Mouse (Mus musculus) forelimb bud, embryonic 11.5 days (tissue): ENCODE measurements around the gene Gm21981.

Source experiments
- DNase-seq: peaks from one replicate; pipeline ENCODE4 v3.0.0-alpha.2; 2012; ENCODE audit warnings: low read depth, low spot score

The Gm21981 gene

GRCm38 (mm10) chr17:47694442-47694502 lies at the start of gene Gm21981:
TSS of gene Gm21981 (minus strand) at chr17:47694455.
- no peak for DNase-seq

DNA sequence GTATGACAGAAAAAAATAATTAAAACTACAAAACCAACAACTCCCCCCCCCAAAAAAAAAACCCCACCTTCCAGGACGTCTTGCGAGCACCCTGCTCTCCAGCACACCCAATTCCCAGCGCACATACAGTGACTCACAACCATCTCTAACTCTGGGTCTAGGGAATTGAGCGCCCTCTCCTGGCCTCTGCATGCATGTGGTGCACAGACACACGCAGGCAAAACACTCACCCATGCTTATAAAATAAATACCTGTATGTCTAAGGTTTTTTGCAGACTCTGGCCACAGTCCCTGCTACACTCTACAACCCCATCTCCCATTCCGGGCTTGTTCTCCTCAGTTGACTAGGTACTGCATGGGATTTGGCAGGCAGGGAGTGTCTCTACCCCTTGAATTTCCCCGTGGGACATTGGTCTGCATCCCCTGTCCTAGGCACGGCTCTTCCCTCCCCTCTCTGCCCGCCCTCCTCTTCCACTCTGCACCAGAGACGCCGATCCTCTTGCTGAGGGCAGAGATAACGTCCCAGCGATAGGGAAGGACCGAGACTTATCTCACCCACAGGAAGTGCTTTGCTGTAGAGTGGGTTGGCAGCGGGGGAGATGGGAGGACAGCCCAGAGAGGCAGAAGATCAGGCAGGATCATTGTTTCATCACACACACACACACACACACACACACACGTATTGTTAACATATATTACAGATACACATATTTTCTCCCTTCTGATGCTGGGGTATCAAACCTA lies 48.9 kb upstream of the Gm21981 start:
- DNase-seq = peak; percentile 11

DNA sequence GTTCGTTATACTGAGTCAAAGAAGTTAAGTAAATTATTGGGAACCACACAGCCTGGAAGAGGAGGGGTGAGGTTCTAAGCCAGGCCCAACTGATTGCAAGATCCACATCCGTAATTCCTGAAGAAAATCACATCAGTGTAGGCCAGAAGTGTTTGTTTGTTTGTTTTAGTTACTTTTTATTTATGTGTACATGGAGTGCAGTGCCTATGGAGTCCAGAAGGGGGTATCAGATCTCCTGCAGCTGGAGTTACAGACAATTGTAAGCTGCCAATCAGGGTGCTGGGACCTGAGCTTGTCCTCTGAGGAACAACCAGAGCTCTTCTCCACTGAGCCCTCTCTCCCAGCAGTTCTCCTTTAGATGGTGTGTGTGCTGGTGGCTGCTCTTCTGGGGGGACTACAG lies 45.9 kb upstream of the Gm21981 start:
- DNase-seq = no peak

- DNase-seq = peak; percentile 65
These were observed 44.9 kb upstream of the Gm21981 start for GRCm38 (mm10) chr17:47738879-47739798.

DNA sequence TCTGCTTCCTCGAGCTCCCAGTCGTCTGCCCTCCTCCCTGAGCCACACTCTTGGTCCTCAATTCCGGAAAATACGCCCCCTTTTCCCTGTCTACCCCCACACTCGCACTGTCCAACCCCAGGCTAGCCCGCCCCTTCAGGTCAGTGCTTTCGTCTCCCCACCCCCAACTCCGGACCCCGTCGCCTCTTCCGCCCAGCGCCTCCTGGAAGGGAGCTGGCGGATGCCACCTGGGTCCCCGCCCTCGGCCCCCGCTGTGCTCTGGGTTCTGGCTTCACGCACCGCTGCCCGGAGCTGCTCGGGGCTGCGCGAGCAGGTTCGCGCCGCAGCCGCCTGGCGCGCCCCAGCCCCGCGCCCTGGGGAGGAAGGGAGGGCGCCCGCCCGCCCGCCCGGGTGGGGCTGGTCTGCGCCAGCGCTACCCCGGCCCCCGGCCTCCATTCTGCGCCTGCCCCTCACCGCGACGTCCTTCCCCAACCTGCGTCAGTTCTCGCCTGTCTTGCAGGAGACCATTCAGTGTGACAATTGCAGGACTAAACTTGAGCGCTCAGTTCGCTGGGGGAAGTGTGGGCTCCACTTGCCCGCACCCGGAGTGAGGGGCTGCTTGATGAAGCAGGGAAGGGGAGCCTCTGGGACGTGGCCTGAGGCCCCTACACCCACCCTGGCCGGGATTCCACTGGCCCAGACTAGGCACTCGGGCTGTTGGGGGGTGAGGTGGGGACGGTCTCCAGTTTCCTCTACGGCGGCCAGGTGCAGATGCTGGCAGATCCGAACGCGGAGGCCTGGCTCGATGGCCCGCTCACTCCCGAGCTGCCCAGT lies 44.0 kb upstream of the Gm21981 start:
- peak; percentile 2 for DNase-seq

GRCm38 (mm10) chr17:47737271-47738065 lies 43.2 kb upstream of the Gm21981 start:
- DNase-seq = peak; percentile 52

GRCm38 (mm10) chr17:47736856-47737255 lies 42.6 kb upstream of the Gm21981 start, which contains the start of gene Tfeb:
TSS of gene Tfeb (plus strand) at chr17:47737030.
- peak; percentile 87 for DNase-seq

DNA sequence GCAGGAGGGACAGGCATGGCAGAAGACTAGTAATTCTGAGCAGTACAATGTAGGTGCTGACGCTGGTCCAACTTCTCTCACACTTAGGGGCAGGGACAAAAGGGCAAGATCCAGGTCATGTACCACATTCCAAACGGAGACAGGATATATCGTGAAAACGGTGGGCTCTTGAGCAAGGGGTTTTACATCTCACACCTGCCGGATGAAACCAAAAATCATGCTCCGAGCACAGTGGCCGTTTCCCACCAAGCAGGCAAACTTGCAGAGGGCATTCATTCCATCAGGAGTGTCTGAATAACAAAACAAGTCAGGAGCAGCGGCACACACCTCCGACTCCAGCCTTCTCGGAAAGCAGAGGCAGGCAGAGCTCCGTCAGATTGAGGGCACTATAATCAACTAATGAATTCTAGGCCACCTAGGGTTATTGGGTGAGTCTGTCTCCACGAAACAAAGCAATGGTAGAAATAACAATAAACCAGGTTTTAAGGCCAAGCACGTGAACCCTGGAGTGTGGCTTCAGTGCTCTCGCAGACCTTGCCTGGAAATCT lies 41.4 kb upstream of the Gm21981 start:
- DNase-seq = no peak

DNA sequence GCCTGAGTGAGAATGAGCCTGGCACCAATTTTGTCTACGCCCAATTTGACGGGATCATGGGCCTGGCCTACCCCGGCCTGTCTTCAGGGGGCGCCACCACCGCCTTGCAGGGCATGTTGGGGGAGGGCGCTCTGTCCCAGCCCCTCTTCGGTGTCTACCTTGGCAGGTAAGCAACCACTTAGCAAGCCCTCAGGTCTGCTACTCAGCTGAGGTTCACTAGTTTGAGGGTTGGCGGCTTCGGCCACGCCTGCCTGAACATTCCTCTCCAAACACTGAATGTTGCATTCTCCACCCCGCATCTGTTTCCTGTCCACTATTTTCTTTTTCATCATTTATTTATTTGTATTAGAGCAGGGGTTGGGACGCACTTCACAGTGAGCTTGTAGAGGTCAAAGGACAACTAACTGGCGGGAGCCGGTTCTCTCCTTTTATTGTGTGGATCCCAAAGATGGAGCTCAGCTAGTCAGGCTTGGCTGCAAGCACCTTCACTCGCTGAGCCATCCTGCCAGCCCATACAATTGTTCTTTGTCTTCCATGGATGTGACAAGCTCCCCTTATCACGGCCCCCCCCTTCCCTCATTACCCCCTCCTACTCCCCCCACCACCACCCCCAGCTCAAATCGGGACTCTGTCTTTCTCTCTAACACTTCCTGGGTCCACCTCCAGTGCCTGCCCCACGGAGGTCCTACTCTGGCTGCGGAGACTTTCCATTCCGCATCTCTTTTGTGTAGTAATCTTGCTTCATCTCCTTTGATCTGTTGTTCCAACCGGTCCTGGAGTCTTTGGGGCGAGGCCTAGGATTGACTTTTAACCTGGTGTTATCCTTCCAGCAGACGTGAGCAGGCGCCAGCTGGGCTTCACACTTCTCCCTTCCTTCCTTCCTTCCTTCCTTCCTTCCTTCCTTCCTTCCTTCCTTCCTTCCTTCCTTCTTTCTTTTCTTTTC lies 36.6 kb upstream of the Gm21981 start:
- no peak for DNase-seq

DNA sequence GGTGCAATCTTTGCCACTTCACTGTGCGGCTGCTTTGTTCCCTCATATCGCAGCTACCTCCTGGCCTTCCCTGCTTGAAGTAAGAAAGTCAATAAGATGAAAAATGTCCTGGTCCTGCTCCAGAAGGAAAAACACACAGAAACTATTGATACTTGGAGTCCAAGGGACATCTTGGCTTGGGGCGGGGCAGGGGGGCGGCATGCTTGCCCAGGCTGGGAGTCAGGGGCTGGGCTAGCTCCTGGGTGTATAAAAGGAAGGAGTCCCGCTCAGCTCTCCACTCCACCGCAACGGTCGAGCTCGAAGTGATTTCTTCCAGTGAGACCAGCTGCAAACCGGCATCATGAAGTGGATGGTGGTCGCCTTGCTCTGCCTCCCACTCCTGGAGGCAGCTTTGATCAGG lies 32.3 kb upstream of the Gm21981 start, which contains the start of gene Pgc:
TSS of gene Pgc (plus strand) at position 277 of the 400 bp plus-strand sequence.
- DNase-seq = no peak

DNA sequence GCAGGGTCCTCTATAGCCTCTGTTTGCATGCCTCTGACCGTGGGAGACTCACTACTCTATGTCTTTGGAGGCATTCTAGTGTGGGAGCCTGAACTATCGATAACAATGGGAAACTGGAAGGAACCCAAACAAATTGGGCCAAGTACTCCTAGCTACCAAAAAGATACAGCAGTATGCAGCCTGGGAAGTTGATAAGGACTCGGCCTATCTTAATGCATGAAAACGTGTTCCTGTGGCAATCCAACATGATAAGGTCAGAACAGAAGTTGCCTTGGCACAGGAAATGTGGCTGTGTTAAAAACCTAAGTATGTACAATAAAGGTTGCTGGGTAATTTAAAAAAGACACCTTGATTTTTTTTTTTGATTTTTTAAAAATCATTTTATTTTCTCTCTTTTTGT lies 26.9 kb upstream of the Gm21981 start:
- DNase-seq = no peak

DNA sequence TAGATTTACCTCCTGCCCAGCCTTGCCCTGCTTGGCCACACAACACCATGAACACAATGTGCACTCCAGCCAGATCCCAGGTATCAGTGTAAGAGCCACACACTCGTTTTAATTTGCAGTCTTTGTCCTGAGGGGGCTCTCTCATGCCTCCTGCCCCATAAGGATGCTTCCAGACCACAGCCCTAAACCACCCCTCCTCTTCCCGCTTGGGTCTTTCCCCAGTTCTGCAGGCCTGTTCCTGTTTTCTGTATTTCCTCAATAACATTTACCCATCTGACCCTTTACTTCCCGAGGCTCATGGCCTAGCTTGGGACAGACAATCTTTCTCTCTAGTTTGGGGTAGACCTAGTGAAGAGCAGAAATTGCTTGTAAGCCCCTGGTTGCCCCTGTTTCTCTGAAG lies 20.8 kb upstream of the Gm21981 start:
- no peak for DNase-seq

GRCm38 (mm10) chr17:47712889-47713571 lies 18.8 kb upstream of the Gm21981 start:
- no peak for DNase-seq

GRCm38 (mm10) chr17:47711883-47712282 lies 17.6 kb upstream of the Gm21981 start:
- DNase-seq = no peak

- DNase-seq = no peak
These were observed 15.8 kb upstream of the Gm21981 start for GRCm38 (mm10) chr17:47710036-47710435.

DNA sequence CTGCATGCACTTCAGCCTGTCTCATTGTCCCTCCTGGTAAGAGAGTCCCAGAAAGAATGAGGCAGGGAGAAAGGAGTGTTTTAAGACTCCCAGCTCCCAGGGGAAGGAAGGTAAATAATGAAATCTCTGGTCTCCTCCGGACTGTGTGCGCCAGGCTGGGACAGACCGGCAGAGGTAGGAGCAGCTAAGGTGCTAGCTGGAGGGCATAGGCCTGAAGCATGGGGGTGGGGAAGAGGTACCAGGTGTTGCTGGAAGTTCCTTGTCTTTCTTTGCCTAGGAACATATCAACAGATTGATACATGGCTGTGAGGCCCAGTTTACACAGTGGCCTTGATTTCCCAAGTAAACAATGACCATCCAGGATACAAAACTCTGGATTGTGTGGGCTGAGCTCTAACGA lies 14.7 kb upstream of the Gm21981 start:
- DNase-seq = no peak

DNA sequence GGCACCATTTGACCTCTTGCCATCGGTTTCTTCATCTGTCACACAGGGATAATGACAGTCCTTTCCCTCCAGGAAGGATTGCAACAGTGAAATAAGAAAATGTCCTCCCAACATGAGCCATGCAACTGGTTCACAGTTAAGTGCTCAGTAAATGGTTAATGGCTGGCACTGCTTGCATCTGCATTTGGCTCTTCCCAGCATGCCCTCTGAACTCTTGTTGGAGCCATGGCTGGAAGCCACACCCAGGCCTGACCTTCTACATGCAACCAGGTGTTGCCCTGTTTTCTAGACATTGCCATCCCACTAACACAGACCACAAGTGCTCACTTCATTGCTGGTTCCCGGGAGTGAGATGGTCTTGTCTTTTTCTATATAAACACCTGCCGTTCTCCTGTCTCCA lies 13.7 kb upstream of the Gm21981 start:
- DNase-seq = no peak

GRCm38 (mm10) chr17:47706196-47706595 lies 11.9 kb upstream of the Gm21981 start:
- DNase-seq = no peak

DNA sequence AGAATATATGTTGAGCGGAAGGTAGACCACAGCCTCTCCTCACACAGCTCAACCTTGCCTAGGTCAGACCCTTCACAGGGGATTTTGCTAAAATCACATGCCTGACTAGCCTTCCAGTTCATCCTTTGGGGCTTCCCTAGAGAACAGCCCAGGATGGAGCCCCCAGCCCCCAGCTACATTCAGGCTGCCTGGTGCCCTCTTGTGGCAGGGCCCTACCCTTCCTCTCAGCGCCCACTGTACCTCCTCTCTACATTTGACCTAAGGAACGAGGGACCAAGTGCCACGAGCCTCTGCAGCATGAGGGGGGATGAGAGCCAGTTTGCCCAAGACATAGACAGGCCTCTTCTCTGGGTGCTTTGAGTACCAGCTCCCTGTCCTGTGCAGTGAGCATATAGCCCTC lies 10.4 kb upstream of the Gm21981 start:
- DNase-seq = no peak

- no peak for DNase-seq
These were observed 9.3 kb upstream of the Gm21981 start for GRCm38 (mm10) chr17:47703556-47703955.
